Mouse (Mus musculus) liver, embryonic 13.5 days (tissue): ENCODE data around the gene Mthfs. TPM values are rescaled to one million over a fixed set of nuclear protein-coding genes. Genes with fewer than 3 reads are reported as not detected.
"Not testable (repeated sequence)": the region's sequence is repeated elsewhere in the genome, so short reads cannot be mapped to it uniquely, and the experiment has no call there.

Experiments used
- ATAC-seq: fragments of 200-750 bp; cut with Nextera tagmentation; 2 replicates; pipeline ENCODE4 v1.8.0; 2017; ENCODE audit warnings: low read depth, mild to moderate bottlenecking, moderate number of reproducible peaks, moderate library complexity
- DNase-seq: peaks from one replicate; pipeline ENCODE4 v3.0.0; 2022
- H3K27ac ChIP-seq: fragments of 300-500 bp; sonication (generic); 2 replicates; pipeline ENCODE4 v1.5.1; 2015; ENCODE audit warnings: moderate library complexity, mild to moderate bottlenecking, inconsistent platforms
- H3K27me3 ChIP-seq: fragments of 300-500 bp; sonication (generic); 2 replicates; pipeline ENCODE4 v1.6.1; 2015; ENCODE audit warnings: mild to moderate bottlenecking, inconsistent platforms
- H3K36me3 ChIP-seq: fragments of 300-500 bp; sonication (generic); 2 replicates; pipeline ENCODE4 v1.6.1; 2015; ENCODE audit warnings: mild to moderate bottlenecking, inconsistent platforms
- H3K4me1 ChIP-seq: fragments of 300-500 bp; sonication (generic); replicated peaks from 2 replicates; pipeline ENCODE4 v1.6.1; 2015; ENCODE audit warnings: inconsistent platforms
- H3K4me2 ChIP-seq: fragments of 300-500 bp; sonication (generic); 2 replicates; pipeline ENCODE4 v1.6.1; 2015; ENCODE audit warnings: inconsistent platforms, mild to moderate bottlenecking, moderate library complexity
- H3K4me3 ChIP-seq: fragments of 300-500 bp; sonication (generic); replicated peaks from 2 replicates; pipeline ENCODE4 v1.5.1; 2015; ENCODE audit warnings: mild to moderate bottlenecking, inconsistent platforms
- H3K9ac ChIP-seq: fragments of 300-500 bp; sonication (generic); 2 replicates; pipeline ENCODE4 v1.6.1; 2015; ENCODE audit warnings: mild to moderate bottlenecking, inconsistent platforms
- H3K9me3 ChIP-seq: fragments of 300-500 bp; sonication (generic); replicated peaks from 2 replicates; pipeline ENCODE4 v1.6.1; 2016; ENCODE audit warnings: inconsistent platforms
- WGBS: fragments of 180-500 bp; shearing (Covaris S2); methylation state at CpG from one replicate; pipeline ENCODE4 v1.1.7; 2015; ENCODE audit not compliant: insufficient replicate concordance; 5-methylcytosine and 5-hydroxymethylcytosine counted together
- polyA plus RNA-seq: library from polyadenylated mRNA; unstranded; fragments of >200 nt; fragmentation: Nextera tagmentation; extraction: Ambion mirVana; gene quantifications from 2 replicates; pipeline ENCODE4 v1.2.1, GENCODE M21; 2015

The Mthfs gene
- polyA plus RNA-seq, 1 experiment from 2014 or later: 14.0 TPM

DNA sequence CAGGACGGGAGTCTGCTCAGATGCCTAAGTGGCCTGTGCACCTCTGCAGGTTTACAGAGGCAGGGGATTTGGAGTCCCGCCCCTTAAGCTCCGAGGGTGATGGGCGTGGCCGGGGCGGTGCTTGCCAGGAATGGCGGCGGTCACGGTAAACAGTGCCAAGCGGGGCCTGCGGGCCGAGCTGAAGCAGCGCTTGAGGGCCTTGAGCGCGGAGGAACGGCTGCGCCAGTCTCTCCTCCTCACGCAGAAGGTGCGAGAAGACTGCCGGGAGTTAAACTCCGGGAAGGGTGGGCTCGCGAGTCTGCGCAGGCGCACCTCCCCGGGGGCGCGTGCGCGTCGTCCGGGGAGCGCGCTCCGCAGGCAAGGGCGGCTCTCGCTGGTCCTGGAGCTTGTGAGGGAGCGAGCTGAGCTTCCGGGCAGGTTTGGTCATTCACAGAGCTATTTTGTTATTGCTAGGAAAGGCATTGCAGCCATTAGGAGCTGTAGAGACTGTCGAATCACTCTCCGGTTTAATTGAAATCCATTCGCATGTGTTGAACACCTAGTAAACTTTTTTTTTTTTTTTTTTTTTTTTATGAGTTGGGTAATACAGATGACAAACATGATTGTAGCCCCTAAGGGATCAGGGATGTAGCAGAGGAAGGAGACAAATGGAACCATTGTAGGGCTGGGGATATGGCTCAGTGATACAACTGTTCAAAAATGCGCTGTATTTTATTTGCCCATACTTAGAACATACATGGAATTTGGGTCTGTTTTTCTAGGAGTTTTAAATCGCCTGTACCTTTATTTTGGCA, 786 bp downstream of the Mthfs start:
- not testable (repeated sequence) for H3K9ac ChIP-seq, H3K9me3 ChIP-seq, H3K36me3 ChIP-seq, H3K4me1 ChIP-seq, H3K27me3 ChIP-seq
- ATAC-seq (peak; percentile 95), DNase-seq (peak; percentile 48)
- peak overlapping the region; percentile 55; the same call in 1 of the 2 replicates for H3K27ac ChIP-seq
- H3K4me3 ChIP-seq: peak overlapping the region; percentile 47
- 5% methylated on average over 8 of the region's 44 CpGs for WGBS
- peak overlapping the region; percentile 56 for H3K4me2 ChIP-seq

DNA sequence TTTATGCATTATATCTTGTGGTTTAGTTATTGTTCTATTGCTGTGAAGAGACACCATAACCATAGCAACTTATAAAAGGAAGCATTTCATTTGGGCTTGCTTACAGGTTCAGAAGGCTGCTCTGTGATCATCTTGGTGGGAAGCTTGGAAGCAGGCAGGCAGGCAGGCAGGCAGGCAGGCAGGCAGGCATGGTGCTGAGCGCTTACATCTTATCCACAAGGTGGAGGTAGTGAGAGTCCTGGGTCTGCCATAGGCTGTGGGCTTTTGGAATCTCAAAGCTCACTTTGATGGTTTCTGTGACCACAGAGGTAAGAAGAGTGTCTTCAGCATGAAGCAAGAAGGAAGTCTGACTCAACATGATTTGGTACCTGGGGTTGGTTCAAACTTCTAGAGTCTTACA, 2.0 kb downstream of the Mthfs start:
- ATAC-seq, H3K4me1 ChIP-seq, H3K9me3 ChIP-seq: not testable (repeated sequence)

DNA sequence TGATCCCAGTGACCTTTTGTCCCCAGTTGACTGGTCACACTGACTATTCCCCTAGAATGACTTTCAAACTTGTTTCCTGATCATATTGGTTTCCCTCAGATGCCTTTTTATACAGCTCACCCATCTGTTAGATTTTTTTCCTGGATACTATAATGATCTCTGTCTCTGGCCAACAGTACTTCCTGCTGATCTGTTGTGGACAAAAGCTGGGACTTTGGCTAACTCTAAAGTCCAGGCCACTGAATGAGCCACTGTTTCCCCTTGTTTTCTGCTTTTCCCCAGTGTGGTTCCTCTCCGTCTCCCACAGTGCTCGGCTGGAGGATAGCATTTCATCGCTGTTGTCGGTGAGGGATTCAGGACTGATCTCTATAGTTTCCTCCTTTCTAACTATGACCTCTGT, 7.7 kb downstream of the Mthfs start:
- H3K27ac ChIP-seq, H3K4me3 ChIP-seq, H3K9me3 ChIP-seq, H3K27me3 ChIP-seq, H3K36me3 ChIP-seq, H3K4me1 ChIP-seq, DNase-seq, H3K9ac ChIP-seq, H3K4me2 ChIP-seq, ATAC-seq: not testable (repeated sequence)
- 84% methylated on average over 4 of the region's 4 CpGs for WGBS

More for the DNA sequence above, 2.0 kb downstream of the Mthfs start:
- H3K27ac ChIP-seq, H3K36me3 ChIP-seq, H3K9ac ChIP-seq, H3K4me3 ChIP-seq, H3K4me2 ChIP-seq, H3K27me3 ChIP-seq: not testable (repeated sequence)
- WGBS: 45% methylated on average over 1 of the region's 1 CpGs
- peak; percentile 11 for DNase-seq

DNA sequence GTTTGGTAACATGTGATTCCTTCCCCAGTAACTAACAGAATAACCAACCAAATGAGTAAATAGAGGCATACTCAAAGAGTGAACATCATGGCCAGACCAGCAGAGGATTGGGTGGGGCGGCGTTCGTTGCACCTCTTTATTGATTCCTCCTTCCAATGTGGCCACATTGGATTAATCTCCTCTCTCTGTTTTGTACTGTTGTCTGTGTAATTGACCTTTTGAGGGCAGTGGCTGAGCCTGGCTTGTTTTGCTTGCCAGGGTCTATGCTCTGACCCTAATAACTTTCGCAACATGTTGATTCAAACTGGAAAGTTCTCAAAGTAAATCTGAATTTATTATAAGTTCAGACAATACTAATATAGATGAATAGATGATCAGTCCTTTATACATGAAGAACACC, 9.2 kb downstream of the Mthfs start:
- DNase-seq, H3K9ac ChIP-seq, H3K27ac ChIP-seq, H3K4me3 ChIP-seq, H3K4me2 ChIP-seq, H3K36me3 ChIP-seq, H3K27me3 ChIP-seq, H3K9me3 ChIP-seq, H3K4me1 ChIP-seq: not testable (repeated sequence)
- 77% methylated on average over 3 of the region's 4 CpGs for WGBS
- 0 out of 2 replicates have a peak, but pooled peaks have one; percentile 34 for ATAC-seq

DNA sequence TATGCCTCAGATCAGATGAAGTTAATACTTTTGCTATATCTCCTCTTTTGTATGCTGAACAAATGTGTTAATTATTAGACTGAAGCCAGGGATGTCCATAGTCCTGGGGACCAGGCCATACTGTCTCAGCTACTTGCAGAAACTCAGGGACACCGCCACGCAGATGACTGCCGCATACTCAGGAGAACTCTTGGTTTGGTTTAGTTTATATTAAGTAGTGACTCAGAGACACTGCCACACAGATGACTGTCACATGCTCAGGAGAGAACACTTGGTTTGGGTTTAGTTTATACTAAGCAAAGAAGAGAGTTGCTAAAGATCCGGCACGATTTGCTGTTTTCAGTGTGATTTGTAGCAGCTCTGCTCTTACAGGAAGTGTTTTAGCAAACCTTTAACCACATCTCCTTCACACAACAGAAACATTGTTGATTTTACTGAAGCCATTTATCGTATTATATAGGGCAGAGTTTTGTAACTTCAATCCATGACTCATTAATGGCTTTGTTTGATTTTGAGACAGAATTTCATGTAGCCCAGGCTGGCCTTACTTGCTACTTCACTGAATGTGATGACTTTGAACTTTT, 10.3 kb downstream of the Mthfs start:
- WGBS: 71% methylated on average over 6 of the region's 6 CpGs
- DNase-seq, H3K9me3 ChIP-seq, H3K27me3 ChIP-seq, H3K4me1 ChIP-seq, H3K9ac ChIP-seq, H3K4me3 ChIP-seq, H3K27ac ChIP-seq, ATAC-seq, H3K4me2 ChIP-seq, H3K36me3 ChIP-seq: not testable (repeated sequence)

DNA sequence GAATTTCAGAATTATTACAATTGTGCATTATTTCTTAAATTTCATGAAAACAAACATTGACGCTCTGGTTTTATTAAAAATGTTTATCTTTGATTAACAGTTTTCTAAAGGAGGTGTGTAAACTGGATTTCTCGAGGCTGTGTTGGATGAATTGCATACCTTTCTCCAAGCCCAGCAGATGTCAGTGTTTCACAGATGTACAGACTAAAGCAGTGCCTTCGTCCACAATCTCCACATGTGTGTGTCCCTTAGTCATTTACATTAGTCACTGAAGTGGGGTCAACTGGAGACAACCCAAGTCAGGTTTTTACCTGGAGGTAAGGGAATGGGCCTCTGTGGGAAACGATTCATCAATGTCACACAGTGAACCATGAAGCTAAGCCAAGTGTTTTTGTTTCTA, 15.6 kb downstream of the Mthfs start:
- H3K4me2 ChIP-seq: no peak overlapping the region
- DNase-seq (no peak), ATAC-seq (no peak)
- no peaks in the 10 kb centered on the region for H3K36me3 ChIP-seq
- H3K9me3 ChIP-seq: no peaks in the 10 kb centered on the region
- H3K4me3 ChIP-seq: no peak overlapping the region
- 48% methylated on average over 4 of the region's 4 CpGs for WGBS
- no peaks in the 10 kb centered on the region for H3K27me3 ChIP-seq
- H3K4me1 ChIP-seq: no peaks in the 10 kb centered on the region
- no peak overlapping the region for H3K27ac ChIP-seq
- no peak overlapping the region for H3K9ac ChIP-seq

DNA sequence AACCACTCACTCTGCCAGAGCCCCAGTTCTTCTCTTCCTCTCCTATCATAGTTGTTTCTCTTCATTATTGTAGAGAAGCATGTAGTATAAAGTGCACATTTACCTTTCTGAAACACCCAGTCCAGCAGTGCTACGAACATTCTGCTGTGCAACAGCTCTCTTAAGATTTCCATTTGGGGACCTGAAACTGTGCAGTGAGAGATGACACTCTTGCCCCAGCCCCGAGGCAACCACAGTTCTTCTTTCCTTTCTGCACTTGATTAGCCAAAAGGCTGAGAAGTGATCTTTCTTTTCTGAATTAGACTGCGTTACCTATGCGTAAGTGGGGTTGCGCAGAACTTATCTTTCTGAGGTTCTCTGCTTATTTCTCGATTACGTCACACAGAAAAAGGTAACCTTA, 17.6 kb downstream of the Mthfs start:
- Histone ChIP-seq H3K9me3 (no peaks in the 10 kb centered on the region), H3K4me3 (no peak overlapping the region), H3K36me3 (no peaks in the 10 kb centered on the region), H3K4me1 (no peaks in the 10 kb centered on the region), H3K27ac (no peak overlapping the region), H3K9ac (no peak overlapping the region), H3K4me2 (no peak overlapping the region), H3K27me3 (no peaks in the 10 kb centered on the region)
- DNase-seq (no peak), ATAC-seq (no peak)
- WGBS: 75% methylated on average over 7 of the region's 7 CpGs

DNA sequence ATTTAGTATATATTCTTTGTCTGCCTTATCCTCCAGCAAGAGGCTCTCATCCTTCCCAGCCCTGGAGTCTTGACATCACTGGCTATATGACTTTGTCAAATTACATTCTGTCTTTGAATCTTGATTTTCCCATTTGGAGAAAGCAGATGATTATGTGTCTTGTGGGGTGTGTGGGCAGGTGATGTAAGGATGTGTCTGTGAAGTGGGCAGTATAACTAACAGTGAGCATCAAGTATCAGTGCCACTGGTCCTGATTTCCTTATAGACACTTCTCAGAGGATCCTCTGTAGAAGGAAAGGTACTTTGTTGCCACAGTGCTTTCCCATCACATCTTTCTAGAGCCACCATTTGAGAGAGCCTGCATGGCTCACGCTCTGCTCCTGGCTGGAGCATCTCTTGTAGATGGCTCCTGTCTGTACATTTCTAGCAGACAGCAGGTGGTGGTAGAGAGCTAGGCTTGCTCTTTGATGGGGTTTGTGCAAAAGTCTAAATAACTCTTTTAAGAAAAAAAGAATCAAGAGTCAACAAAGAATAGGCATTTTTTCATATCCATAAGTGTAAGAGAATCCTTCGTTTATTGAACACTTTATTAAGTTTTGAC, 20.5 kb downstream of the Mthfs start:
- H3K4me3 ChIP-seq, H3K9me3 ChIP-seq, H3K9ac ChIP-seq, H3K4me1 ChIP-seq, ATAC-seq, H3K27me3 ChIP-seq, H3K36me3 ChIP-seq, DNase-seq, H3K27ac ChIP-seq, H3K4me2 ChIP-seq: not testable (repeated sequence)
- 34% methylated on average over 2 of the region's 2 CpGs for WGBS

DNA sequence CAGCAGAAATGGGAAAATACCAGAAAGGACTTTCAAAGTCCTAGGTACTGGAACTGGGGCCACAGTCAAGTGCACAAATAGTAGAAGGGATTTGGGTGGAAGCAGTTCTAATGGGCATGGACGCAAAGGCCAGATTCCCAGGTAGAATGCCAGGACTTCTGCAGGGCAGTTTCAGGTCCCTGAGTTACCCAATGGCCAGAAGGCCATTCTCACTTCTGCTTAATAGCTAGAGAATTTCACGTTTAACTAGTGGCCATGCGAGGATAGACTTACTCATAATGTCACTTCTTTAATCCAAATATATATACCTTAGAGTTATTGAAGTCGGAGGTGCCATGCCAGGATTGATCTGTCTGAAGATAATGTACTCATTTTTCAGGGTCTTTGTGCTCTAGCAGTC, 26.7 kb downstream of the Mthfs start:
- not testable (repeated sequence) for DNase-seq, H3K27me3 ChIP-seq, H3K4me2 ChIP-seq, H3K36me3 ChIP-seq, H3K9ac ChIP-seq, H3K4me1 ChIP-seq, H3K4me3 ChIP-seq, H3K9me3 ChIP-seq, ATAC-seq, H3K27ac ChIP-seq
- WGBS: 69% methylated on average over 4 of the region's 4 CpGs

DNA sequence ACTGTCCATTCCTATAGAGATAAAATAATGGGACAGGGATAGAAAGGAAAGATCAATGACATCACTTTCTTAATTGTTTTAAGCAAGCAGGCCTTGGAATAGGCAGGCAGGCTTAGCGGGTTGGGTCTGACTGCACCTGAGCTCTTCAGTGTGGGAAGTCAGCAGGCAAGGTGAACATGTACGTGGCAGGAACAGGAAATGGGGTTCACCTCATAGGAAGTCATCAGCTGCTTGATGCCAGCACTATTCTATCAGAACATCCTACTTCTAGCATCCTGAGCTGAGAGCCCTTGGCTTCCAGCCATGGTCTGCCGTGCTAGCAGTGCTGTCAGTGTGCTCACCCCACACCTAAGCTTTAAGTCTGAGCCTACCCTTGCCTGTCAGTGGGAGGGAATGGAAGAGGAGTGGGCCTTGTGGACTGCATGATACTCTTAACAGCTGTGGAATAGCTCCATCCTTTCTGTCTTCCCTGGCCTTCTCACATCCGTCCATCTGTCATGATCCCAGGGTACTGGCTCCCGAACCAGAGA, 28.6 kb downstream of the Mthfs start:
- H3K27me3 ChIP-seq, H3K4me3 ChIP-seq, ATAC-seq, H3K36me3 ChIP-seq, H3K4me1 ChIP-seq, H3K9ac ChIP-seq, H3K27ac ChIP-seq, H3K4me2 ChIP-seq, H3K9me3 ChIP-seq, DNase-seq: not testable (repeated sequence)
- WGBS: 64% methylated on average over 3 of the region's 5 CpGs

DNA sequence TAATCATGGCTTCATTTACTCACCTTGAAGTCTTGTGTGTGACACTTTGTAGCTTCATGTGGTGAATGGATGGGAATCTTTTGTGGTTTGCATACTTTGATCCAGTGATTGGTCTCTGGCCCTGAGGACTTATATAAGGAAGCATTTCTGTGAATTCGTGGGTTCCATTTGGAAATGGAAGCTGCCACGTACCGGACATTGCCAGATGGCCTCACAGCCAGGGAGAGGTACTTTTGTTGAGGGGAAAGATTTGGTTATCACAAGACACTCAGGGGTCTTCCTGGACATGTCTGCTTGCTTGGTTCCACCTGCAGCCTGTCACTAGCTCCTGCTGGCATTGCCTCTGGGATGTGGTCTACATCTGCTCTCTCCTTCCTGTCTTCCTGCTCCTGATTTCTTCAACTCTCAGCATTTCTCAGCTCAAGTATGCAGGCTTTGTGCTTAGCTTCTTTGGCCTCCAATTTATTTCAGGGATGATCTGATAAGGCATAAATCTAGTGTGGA, 30.1 kb downstream of the Mthfs start:
- H3K9ac ChIP-seq, H3K27me3 ChIP-seq, ATAC-seq, H3K4me1 ChIP-seq, H3K4me3 ChIP-seq, DNase-seq, H3K9me3 ChIP-seq, H3K4me2 ChIP-seq, H3K36me3 ChIP-seq, H3K27ac ChIP-seq: not testable (repeated sequence)
- 73% methylated on average over 3 of the region's 3 CpGs for WGBS
